Mouse (Mus musculus) spleen, adult 2 months (tissue): ENCODE measurements around the gene Abcc9. TPM values are rescaled to one million over a fixed set of nuclear protein-coding genes. Genes with fewer than 3 reads are reported as not detected.

ENCODE experiments used
- DNase-seq, 2 experiments: peaks; one replicate each; pipeline versions ENCODE4 v3.0.0 to v3.0.0-alpha.2; 2012 to 2021; ENCODE audit warnings: low spot score in 2 of 2, low read depth in 1 of 2
- H3K27ac ChIP-seq: fragments of 200-500 bp; 2 replicates; pipeline ENCODE4 v1.5.1; 2012; ENCODE audit warnings: low read length, inconsistent platforms; ENCODE audit not compliant: insufficient read depth
- H3K27me3 ChIP-seq: fragments of 200-500 bp; 2 replicates; pipeline ENCODE4 v1.6.1; 2012; ENCODE audit warnings: mild to moderate bottlenecking, moderate library complexity, low read length, inconsistent platforms; ENCODE audit not compliant: control insufficient read depth, insufficient read depth
- H3K36me3 ChIP-seq: fragments of 200-500 bp; 2 replicates; pipeline ENCODE4 v1.6.1; 2012; ENCODE audit warnings: mild to moderate bottlenecking, low read length, inconsistent platforms; ENCODE audit not compliant: control insufficient read depth, insufficient read depth
- H3K4me1 ChIP-seq: fragments of 200-500 bp; 2 replicates; pipeline ENCODE4 v1.6.1; 2011; ENCODE audit warnings: inconsistent platforms; ENCODE audit not compliant: control insufficient read depth, insufficient read depth, insufficient read length
- H3K4me3 ChIP-seq: fragments of 200-500 bp; 2 replicates; pipeline ENCODE4 v1.5.1; 2011; ENCODE audit warnings: mild to moderate bottlenecking, inconsistent platforms; ENCODE audit not compliant: insufficient read depth, insufficient read length; ENCODE audit errors: extremely low read depth
- CTCF ChIP-seq: fragments of 200-500 bp; IDR thresholded peaks from 2 replicates; pipeline ENCODE4 v1.5.1; 2011; ENCODE audit warnings: mild to moderate bottlenecking, inconsistent platforms; ENCODE audit not compliant: insufficient read depth, insufficient read length, insufficient replicate concordance; ENCODE audit errors: extremely low read depth
- POLR2A ChIP-seq: fragments of 200-500 bp; IDR thresholded peaks from 2 replicates; pipeline ENCODE4 v1.6.1; 2011; ENCODE audit warnings: low read depth, low read length, inconsistent platforms
- WGBS: fragments of 180-500 bp; shearing (Covaris S2); methylation state at CpG from one replicate; pipeline ENCODE4 v1.1.7; 2018; 5-methylcytosine and 5-hydroxymethylcytosine counted together
- polyA plus RNA-seq: library from polyadenylated mRNA; depleted of rRNA; stranded (reverse); fragments of >200 nt; gene quantifications from 2 replicates; pipeline ENCODE4 v1.2.3, GENCODE M21; 2012

Abcc9 gene
- polyA plus RNA-seq, 1 experiment, result 1.8 TPM

GRCm38 (mm10) chr6:142708369-142708768, 6.3 kb upstream of the Abcc9 start:
- Histone ChIP-seq H3K27me3 (no peaks in the 10 kb centered on the region; the same call in 1 of the 2 replicates), H3K4me3 (no peak overlapping the region), H3K4me1 (no peaks in the 10 kb centered on the region), H3K27ac (no peak overlapping the region), H3K36me3 (no peaks in the 10 kb centered on the region)
- TF ChIP-seq POLR2A (no peak), CTCF (no peak)
- WGBS, result 73% methylated on average over 6 of the region's 6 CpGs
- DNase-seq, result no peak

- Histone ChIP-seq H3K36me3 (no peaks in the 10 kb centered on the region), H3K4me1 (no peaks in the 10 kb centered on the region), H3K27ac (no peak overlapping the region), H3K4me3 (no peak overlapping the region), H3K27me3 (peaks cover 2% of the 10 kb centered on the region)
- peak; percentile 36; the same call in 1 of the 2 replicates for TF ChIP-seq CTCF
- no peak for TF ChIP-seq POLR2A
- 78% methylated on average over 3 of the region's 3 CpGs for WGBS
- no peak for DNase-seq
Measured at GRCm38 (mm10) chr6:142706688-142707087, 4.6 kb upstream of the Abcc9 start.

GRCm38 (mm10) chr6:142703441-142703930, 1.4 kb upstream of the Abcc9 start:
- 85% methylated on average over 11 of the region's 11 CpGs for WGBS
- no peak for DNase-seq
- H3K4me3 ChIP-seq, result no peak overlapping the region

GRCm38 (mm10) chr6:142701161-142701560, 954 bp downstream of the Abcc9 start:
- TF ChIP-seq CTCF (no peak), POLR2A (no peak)
- H3K4me1 ChIP-seq, result no peaks in the 10 kb centered on the region
- no peak overlapping the region for H3K27ac ChIP-seq
- 87% methylated on average over 13 of the region's 13 CpGs for WGBS
- DNase-seq, result no peak
- H3K27me3 ChIP-seq, result peaks cover 2% of the 10 kb centered on the region
- H3K4me3 ChIP-seq, result no peak overlapping the region; the same call in 1 of the 2 replicates
- H3K36me3 ChIP-seq, result no peaks in the 10 kb centered on the region

More at GRCm38 (mm10) chr6:142703441-142703930, 1.4 kb upstream of the Abcc9 start:
- Histone ChIP-seq H3K4me1 (no peaks in the 10 kb centered on the region), H3K27me3 (peaks cover 2% of the 10 kb centered on the region), H3K36me3 (no peaks in the 10 kb centered on the region), H3K27ac (no peak overlapping the region)
- TF ChIP-seq POLR2A (no peak), CTCF (no peak)

- 85% methylated on average over 8 of the region's 8 CpGs for WGBS
- no peak for DNase-seq
- Histone ChIP-seq H3K4me1 (no peaks in the 10 kb centered on the region), H3K27ac (no peak overlapping the region), H3K36me3 (no peaks in the 10 kb centered on the region), H3K27me3 (peaks cover 2% of the 10 kb centered on the region; the same call in 1 of the 2 replicates), H3K4me3 (no peak overlapping the region)
- TF ChIP-seq POLR2A, result no peak
- TF ChIP-seq CTCF, result no peak
Measured at GRCm38 (mm10) chr6:142700753-142701152, 1.4 kb downstream of the Abcc9 start.

GRCm38 (mm10) chr6:142692085-142692484, 10.0 kb downstream of the Abcc9 start:
- H3K27ac ChIP-seq, result no peak overlapping the region
- H3K4me3 ChIP-seq, result no peak overlapping the region
- H3K27me3 ChIP-seq, result no peaks in the 10 kb centered on the region
- TF ChIP-seq POLR2A (no peak), CTCF (no peak)
- WGBS, result 81% methylated on average over 5 of the region's 5 CpGs
- H3K4me1 ChIP-seq, result no peaks in the 10 kb centered on the region
- DNase-seq, result no peak
- H3K36me3 ChIP-seq, result no peaks in the 10 kb centered on the region

GRCm38 (mm10) chr6:142689673-142690072, 12.4 kb downstream of the Abcc9 start:
- Histone ChIP-seq H3K36me3 (no peaks in the 10 kb centered on the region), H3K4me3 (no peak overlapping the region), H3K4me1 (no peaks in the 10 kb centered on the region), H3K27ac (no peak overlapping the region), H3K27me3 (no peaks in the 10 kb centered on the region)
- 92% methylated on average over 11 of the region's 11 CpGs for WGBS
- TF ChIP-seq CTCF (no peak), POLR2A (no peak)
- DNase-seq, result no peak
